Mouse (Mus musculus) left cerebral cortex, postnatal 10 days (tissue): ENCODE measurements around the gene Hyou1. TPM values are rescaled to one million over a fixed set of nuclear protein-coding genes. Genes with fewer than 3 reads are reported as not detected.

ENCODE experiments used
- DNase-seq, 2 experiments: peaks; one replicate each; pipeline ENCODE4 v3.0.0; 2021 to 2022; ENCODE audit warnings: low spot score in 2 of 2, mixed read lengths in 1 of 2; ENCODE audit errors: extremely low spot score in 1 of 2
- intact Hi-C: fragments of 180-260 bp; cut with DNase I; formaldehyde crosslinking; loops from one replicate; pipeline ENCODE4 v1.15.1; 2025
- microRNA-seq: library from miRNA; unstranded; fragments of <30 nt; microRNA quantifications from one replicate; pipeline ENCODE4 v1.2.0, GENCODE M21; 2022
- total RNA-seq, 2 experiments: library from RNA; stranded (reverse); gene quantifications; 2 replicates each; pipeline ENCODE4 v1.2.3; 2021

Hyou1 gene
- total RNA-seq, 2 experiments from 2014 or later = 87.1 to 89.3 TPM

- intact Hi-C loops = no loop called here
- no peak for DNase-seq
Measured at GRCm38 (mm10) chr9:44420280-44420898, 41.1 kb downstream of the Hyou1 start.

GRCm38 (mm10) chr9:44423576-44423975 lies 44.3 kb downstream of the Hyou1 start:
- no peak for DNase-seq
- intact Hi-C loops = no loop called here

- DNase-seq = no peak
- intact Hi-C loops = no loop called here
Measured at GRCm38 (mm10) chr9:44432577-44433185, 53.4 kb downstream of the Hyou1 start.

- intact Hi-C loops = no loop called here
- DNase-seq = no peak
Measured at GRCm38 (mm10) chr9:44435747-44436146, 56.5 kb downstream of the Hyou1 start.

GRCm38 (mm10) chr9:44440961-44441360 lies 61.7 kb downstream of the Hyou1 start, which contains the start of gene Foxr1:
Gene Foxr1 (minus strand): TSS chr9:44441136.
- intact Hi-C loops = no loop called here
- DNase-seq = no peak

Small RNAs within 50 kb of the gene (microRNA-seq; reads per million reads assigned to microRNA genes)
- gene Gm44335 (not detected), gene Mir7085 (2.6 reads per million)

Other genes starting within 250 kb of the Hyou1 start
- gene Mcam, start 245.0 kb upstream of the Hyou1 start, total RNA-seq = 10 to 100 TPM; 19.2 to 22.2 TPM
- 10 to 100 TPM; 48.6 to 49.9 TPM for gene Cbl, start 145.4 kb upstream of the Hyou1 start, total RNA-seq
- gene Ccdc153, start 138.8 kb upstream of the Hyou1 start, total RNA-seq = 1 to 10 TPM in 1 of 2 experiments, under 1 TPM in 1; 0.69 to 1.9 TPM
- under 1 TPM; 0.53 to 0.60 TPM for gene Pdzd3, start 128.0 kb upstream of the Hyou1 start, total RNA-seq
- gene Nlrx1, start 110.9 kb upstream of the Hyou1 start, total RNA-seq = 10 to 100 TPM; 11.9 to 14.8 TPM
- 10 to 100 TPM; 68.0 to 73.2 TPM for gene Abcg4, start 90.9 kb upstream of the Hyou1 start, total RNA-seq
- gene Hinfp, start 73.8 kb upstream of the Hyou1 start, total RNA-seq = 10 to 100 TPM; 27.1 to 28.3 TPM
- 100 to 1,000 TPM; 151 to 158 TPM for gene C2cd2l, start 59.2 kb upstream of the Hyou1 start, total RNA-seq
- 10 to 100 TPM; 15.5 to 17.9 TPM for gene Dpagt1, start 53.5 kb upstream of the Hyou1 start, total RNA-seq
- 10 to 100 TPM; 66.5 to 67.6 TPM for gene H2afx, start 44.8 kb upstream of the Hyou1 start, total RNA-seq
- 10 to 100 TPM; 20.5 to 24.0 TPM for gene Hmbs, start 35.3 kb upstream of the Hyou1 start, total RNA-seq
- gene Vps11, start 17.8 kb upstream of the Hyou1 start, total RNA-seq = 10 to 100 TPM; 42.6 to 49.1 TPM
- gene Slc37a4, start 17.4 kb downstream of the Hyou1 start, total RNA-seq = 10 to 100 TPM; 36.9 to 40.1 TPM
- gene Rps25, start 27.6 kb downstream of the Hyou1 start, total RNA-seq = 100 to 1,000 TPM; 711 to 765 TPM
- gene Trappc4, start 28.1 kb downstream of the Hyou1 start, total RNA-seq = 10 to 100 TPM; 75.3 to 87.2 TPM
- gene Ccdc84, start 39.1 kb downstream of the Hyou1 start, total RNA-seq = 10 to 100 TPM; 16.1 to 19.9 TPM
- not detected for gene Foxr1, start 61.6 kb downstream of the Hyou1 start, total RNA-seq
- not detected for gene Upk2, start 75.5 kb downstream of the Hyou1 start, total RNA-seq
- 10 to 100 TPM; 85.4 to 98.1 TPM for gene Bcl9l, start 103.3 kb downstream of the Hyou1 start, total RNA-seq
- not detected for gene Cxcr5, start 182.4 kb downstream of the Hyou1 start, total RNA-seq
- gene Ddx6, start 225.4 kb downstream of the Hyou1 start, total RNA-seq = 100 to 1,000 TPM; 114 to 115 TPM